Mouse (Mus musculus): ENCODE measurements around the gene Slfn14.

GRCm38 (mm10) chr11:83271151-83271950, 15.2 kb downstream of the Slfn14 start:
- TF ChIP-seq POLR2A (IDR thresholded peaks at IDR 0.05; ENCODE audit: control insufficient read depth, low read depth, low read length) (no peak; the same call in 1 of the 2 replicates), CTCF (IDR thresholded peaks at IDR 0.05; ENCODE audit: control insufficient read depth, insufficient read depth, insufficient replicate concordance, low read depth, low read length) (no peak)

Measured in testis, adult 2 months (tissue).